Mouse (Mus musculus) lung, embryonic 16.5 days (tissue): ENCODE data around the gene Msrb3. TPM values are rescaled to one million over a fixed set of nuclear protein-coding genes. Genes with fewer than 3 reads are reported as not detected.

Experiments used
- ATAC-seq: fragments of 200-750 bp; cut with Nextera tagmentation; 2 replicates; pipeline ENCODE4 v1.8.0; 2017; ENCODE audit warnings: low read depth, mild to moderate bottlenecking, moderate library complexity
- H3K27ac ChIP-seq: fragments of 300-500 bp; sonication (generic); 2 replicates; pipeline ENCODE4 v1.5.1; 2014; ENCODE audit warnings: mild to moderate bottlenecking, control low read depth, low read length
- H3K27me3 ChIP-seq: fragments of 300-500 bp; sonication (generic); 2 replicates; pipeline ENCODE4 v1.6.1; 2014; ENCODE audit warnings: low read depth, low read length, mixed read lengths; ENCODE audit not compliant: control insufficient read depth, insufficient read depth
- H3K36me3 ChIP-seq: fragments of 300-500 bp; sonication (generic); 2 replicates; pipeline ENCODE4 v1.6.1; 2014; ENCODE audit warnings: low read length; ENCODE audit not compliant: control insufficient read depth, insufficient read depth
- H3K4me1 ChIP-seq: fragments of 300-500 bp; sonication (generic); replicated peaks from 2 replicates; pipeline ENCODE4 v1.6.1; 2014; ENCODE audit warnings: low read length, mixed read lengths; ENCODE audit not compliant: control insufficient read depth, insufficient read depth
- H3K4me2 ChIP-seq: fragments of 300-500 bp; sonication (generic); 2 replicates; pipeline ENCODE4 v1.6.1; 2014; ENCODE audit warnings: low read depth, low read length, control low read depth
- H3K4me3 ChIP-seq: fragments of 300-500 bp; sonication (generic); 2 replicates; pipeline ENCODE4 v1.5.1; 2014; ENCODE audit warnings: mild to moderate bottlenecking, low read length, control low read depth
- H3K9ac ChIP-seq: fragments of 300-500 bp; sonication (generic); 2 replicates; pipeline ENCODE4 v1.6.1; 2014; ENCODE audit warnings: low read length, control low read depth
- H3K9me3 ChIP-seq: fragments of 300-500 bp; sonication (generic); 2 replicates; pipeline ENCODE4 v1.6.1; 2016; ENCODE audit warnings: low read length; ENCODE audit not compliant: control insufficient read depth
- WGBS: fragments of 180-500 bp; shearing (Covaris S2); extraction: QIAGEN DNeasy Blood & Tissue Kit; methylation state at CpG from one replicate; pipeline ENCODE4 v1.1.7; 2014; 5-methylcytosine and 5-hydroxymethylcytosine counted together
- polyA plus RNA-seq: library from polyadenylated mRNA; unstranded; fragments of >200 nt; fragmentation: Nextera tagmentation; extraction: Ambion mirVana; gene quantifications from 2 replicates; pipeline ENCODE4 v1.2.1, GENCODE M21; 2015

Msrb3 gene
- polyA plus RNA-seq, 1 experiment from 2014 or later = 12.4 TPM

GRCm38 (mm10) chr10:120903843-120904468 is 5.1 kb upstream of the Msrb3 start:
- 72% methylated on average over 4 of the region's 4 CpGs for WGBS
- Histone ChIP-seq H3K27me3 (no peaks in the 10 kb centered on the region), H3K9me3 (no peaks in the 10 kb centered on the region), H3K36me3 (no peaks in the 10 kb centered on the region), H3K4me3 (no peak overlapping the region), H3K27ac (no peak overlapping the region), H3K9ac (no peak overlapping the region), H3K4me2 (no peak overlapping the region), H3K4me1 (peaks cover 15% of the 10 kb centered on the region)
- no peak for ATAC-seq

- Histone ChIP-seq H3K27ac (peak overlapping the region; percentile 15; the same call in 1 of the 2 replicates), H3K9ac (no peak overlapping the region), H3K36me3 (no peaks in the 10 kb centered on the region), H3K4me3 (no peak overlapping the region), H3K4me2 (no peak overlapping the region), H3K4me1 (peaks cover 27% of the 10 kb centered on the region), H3K27me3 (no peaks in the 10 kb centered on the region), H3K9me3 (no peaks in the 10 kb centered on the region)
- ATAC-seq = no peak; the same call in none of the 2 replicates
- 32% methylated on average over 9 of the region's 9 CpGs for WGBS
Observed at GRCm38 (mm10) chr10:120901746-120902145, 2.8 kb upstream of the Msrb3 start.

GRCm38 (mm10) chr10:120900096-120900495 is 1.2 kb upstream of the Msrb3 start:
- no peaks in the 10 kb centered on the region for H3K27me3 ChIP-seq
- no peaks in the 10 kb centered on the region for H3K36me3 ChIP-seq
- 0 out of 2 replicates have a peak overlapping the region, but pooled peaks have one; percentile 5 for H3K4me3 ChIP-seq
- 30% methylated on average over 13 of the region's 13 CpGs for WGBS
- H3K27ac ChIP-seq = peak overlapping the region; percentile 34; the same call in 1 of the 2 replicates
- peak; percentile 26; the same call in 1 of the 2 replicates for ATAC-seq
- H3K9ac ChIP-seq = no peak overlapping the region
- peaks cover 39% of the 10 kb centered on the region for H3K4me1 ChIP-seq
- peak overlapping the region; percentile 25 for H3K4me2 ChIP-seq
- H3K9me3 ChIP-seq = no peaks in the 10 kb centered on the region

GRCm38 (mm10) chr10:120898357-120898756 is 544 bp downstream of the Msrb3 start:
- Histone ChIP-seq H3K9me3 (no peaks in the 10 kb centered on the region), H3K4me1 (peaks cover 42% of the 10 kb centered on the region), H3K36me3 (no peaks in the 10 kb centered on the region), H3K9ac (peak overlapping the region; percentile 82), H3K27ac (peak overlapping the region; percentile 77), H3K27me3 (no peaks in the 10 kb centered on the region), H3K4me2 (peak overlapping the region; percentile 94), H3K4me3 (peak overlapping the region; percentile 70)
- peak; percentile 10 for ATAC-seq
- WGBS = under 1% methylated on average over 35 of the region's 49 CpGs

- Histone ChIP-seq H3K4me3 (no peak overlapping the region), H3K9ac (no peak overlapping the region), H3K27ac (no peak overlapping the region), H3K9me3 (no peaks in the 10 kb centered on the region), H3K36me3 (peaks cover 2% of the 10 kb centered on the region; the same call in 1 of the 2 replicates), H3K4me2 (peak overlapping the region; percentile 30; the same call in 1 of the 2 replicates), H3K4me1 (peaks cover 36% of the 10 kb centered on the region), H3K27me3 (no peaks in the 10 kb centered on the region)
- 17% methylated on average over 15 of the region's 15 CpGs for WGBS
- no peak for ATAC-seq
Observed at GRCm38 (mm10) chr10:120895899-120896289, 3.0 kb downstream of the Msrb3 start.

GRCm38 (mm10) chr10:120894978-120895898 is 3.7 kb downstream of the Msrb3 start:
- no peak for ATAC-seq
- Histone ChIP-seq H3K9ac (no peak overlapping the region), H3K4me2 (no peak overlapping the region), H3K4me1 (peaks cover 32% of the 10 kb centered on the region), H3K27me3 (no peaks in the 10 kb centered on the region), H3K27ac (no peak overlapping the region), H3K9me3 (no peaks in the 10 kb centered on the region), H3K36me3 (peaks cover 2% of the 10 kb centered on the region; the same call in 1 of the 2 replicates), H3K4me3 (no peak overlapping the region)
- 70% methylated on average over 15 of the region's 15 CpGs for WGBS

GRCm38 (mm10) chr10:120893938-120894337 is 5.0 kb downstream of the Msrb3 start:
- Histone ChIP-seq H3K27me3 (no peaks in the 10 kb centered on the region), H3K4me1 (peaks cover 27% of the 10 kb centered on the region), H3K9me3 (no peaks in the 10 kb centered on the region), H3K4me2 (no peak overlapping the region), H3K4me3 (no peak overlapping the region), H3K27ac (no peak overlapping the region), H3K36me3 (peaks cover 2% of the 10 kb centered on the region; the same call in 1 of the 2 replicates), H3K9ac (no peak overlapping the region)
- no peak for ATAC-seq
- whole genome bisulfite sequencing = 64% methylated on average over 4 of the region's 4 CpGs

- H3K9me3 ChIP-seq = no peaks in the 10 kb centered on the region
- peaks cover 12% of the 10 kb centered on the region for H3K4me1 ChIP-seq
- H3K27me3 ChIP-seq = no peaks in the 10 kb centered on the region
- peaks cover 2% of the 10 kb centered on the region; the same call in 1 of the 2 replicates for H3K36me3 ChIP-seq
- no peak overlapping the region for H3K4me3 ChIP-seq
- 90% methylated on average over 4 of the region's 4 CpGs for WGBS
- ATAC-seq = no peak
- no peak overlapping the region for H3K4me2 ChIP-seq
- no peak overlapping the region for H3K9ac ChIP-seq
- H3K27ac ChIP-seq = no peak overlapping the region
Observed at GRCm38 (mm10) chr10:120891131-120891530, 7.8 kb downstream of the Msrb3 start.

GRCm38 (mm10) chr10:120890592-120890991 is 8.3 kb downstream of the Msrb3 start:
- Histone ChIP-seq H3K9me3 (no peaks in the 10 kb centered on the region), H3K4me3 (no peak overlapping the region), H3K9ac (no peak overlapping the region), H3K27me3 (no peaks in the 10 kb centered on the region), H3K4me2 (no peak overlapping the region), H3K27ac (no peak overlapping the region), H3K36me3 (peaks cover 2% of the 10 kb centered on the region; the same call in 1 of the 2 replicates), H3K4me1 (peaks cover 8% of the 10 kb centered on the region)
- WGBS = 97% methylated on average over 1 of the region's 1 CpGs
- no peak for ATAC-seq
